Mouse (Mus musculus) myocyte (in vitro differentiated cells): ENCODE measurements around the gene Stambpl1.

Experiments
- CEBPB ChIP-seq: IDR thresholded peaks from 2 replicates; pipeline ENCODE4 v1.6.1; 2011; ENCODE audit warnings: mild to moderate bottlenecking, moderate library complexity; ENCODE audit not compliant: poor library complexity, insufficient read depth, severe bottlenecking
- E2F4 ChIP-seq: IDR thresholded peaks from one replicate; pipeline ENCODE4 v1.6.1; 2011; ENCODE audit warnings: mild to moderate bottlenecking, control low read depth, moderate library complexity; ENCODE audit not compliant: insufficient read depth
- MAX ChIP-seq: IDR thresholded peaks from one replicate; pipeline ENCODE4 v1.6.1; 2011; ENCODE audit warnings: low read depth, mild to moderate bottlenecking, control low read depth
- MYOD1 ChIP-seq, 3 experiments: IDR thresholded peaks; one replicate each; pipeline ENCODE4 v1.6.1; 2011; ENCODE audit warnings: control low read depth in 2 of 3, low read depth in 2 of 3, mild to moderate bottlenecking in 2 of 3, moderate library complexity in 1 of 3; ENCODE audit not compliant: insufficient read length in 2 of 3, control insufficient read depth in 1 of 3
- MYOG ChIP-seq, 3 experiments: IDR thresholded peaks; one replicate each; pipeline ENCODE4 v1.6.1; 2011; ENCODE audit warnings: control low read depth in 2 of 3, low read depth in 2 of 3, mild to moderate bottlenecking in 2 of 3; ENCODE audit not compliant: insufficient read length in 2 of 3, control insufficient read depth in 1 of 3, insufficient read depth in 1 of 3
- POLR2A ChIP-seq: IDR thresholded peaks from one replicate; pipeline ENCODE4 v1.6.1; 2011; ENCODE audit warnings: low read depth, mild to moderate bottlenecking, control low read depth, moderate library complexity; ENCODE audit not compliant: insufficient read length
- POLR2AphosphoS2 ChIP-seq: IDR thresholded peaks from one replicate; pipeline ENCODE4 v1.6.1; 2011; ENCODE audit warnings: low read depth, control low read depth; ENCODE audit not compliant: insufficient read length
- REST ChIP-seq: IDR thresholded peaks from one replicate; pipeline ENCODE4 v1.6.1; 2011; ENCODE audit warnings: mild to moderate bottlenecking, control low read depth, moderate library complexity; ENCODE audit not compliant: insufficient read depth, insufficient read length
- TCF12 ChIP-seq: IDR thresholded peaks from one replicate; pipeline ENCODE4 v1.6.1; 2011; ENCODE audit warnings: mild to moderate bottlenecking, control low read depth; ENCODE audit not compliant: poor library complexity, insufficient read depth, severe bottlenecking
- USF1 ChIP-seq: IDR thresholded peaks from one replicate; pipeline ENCODE4 v1.6.1; 2011; ENCODE audit warnings: low read depth, mild to moderate bottlenecking, control low read depth, moderate library complexity

- TF ChIP-seq MYOG (IDR thresholded peaks at IDR 0.05; ENCODE audit: control insufficient read depth in 1 of 3, insufficient read depth in 1 of 3, insufficient read length in 2 of 3, low read depth in 2 of 3) (no peak), POLR2A (no peak), E2F4 (no peak), POLR2AphosphoS2 (no peak), MYOD1 (IDR thresholded peaks at IDR 0.05; ENCODE audit: control insufficient read depth in 1 of 3, insufficient read length in 2 of 3, low read depth in 2 of 3) (peak; percentile 85 to 96 (median 92)), MAX (no peak), TCF12 (peak; percentile 55), REST (no peak), USF1 (no peak), CEBPB (no peak)
These were observed 59.9 kb downstream of the Stambpl1 start for GRCm38 (mm10) chr19:34251900-34252299.
